Mouse (Mus musculus) MEL (cell line): ENCODE results near the gene Gm20388.

Experiments
- MXI1 ChIP-seq: IDR thresholded peaks from 2 replicates; pipeline ENCODE4 v1.6.1; 2011; ENCODE audit warnings: mild to moderate bottlenecking, low read depth, low read length, improper control_type of control experiment
- POLR2A ChIP-seq, 2 experiments: IDR thresholded peaks; 2 replicates each; pipeline ENCODE4 v1.6.1; 2011 to 2012; ENCODE audit warnings: low read length in 2 of 2, mild to moderate bottlenecking in 2 of 2, control low read depth in 1 of 2, improper control_type of control experiment in 1 of 2, low read depth in 1 of 2, moderate library complexity in 1 of 2; ENCODE audit not compliant: control insufficient read depth in 1 of 2, insufficient read depth in 1 of 2, poor library complexity in 1 of 2
- TAL1 ChIP-seq: IDR thresholded peaks from 2 replicates; pipeline ENCODE4 v1.6.1; 2012; ENCODE audit warnings: mild to moderate bottlenecking, inconsistent platforms, low read length, moderate library complexity, mixed read lengths

GRCm38 (mm10) chr8:123280302-123281094 is 3369.9 kb downstream of the Gm20388 start:
- TF ChIP-seq TAL1 (no peak), MXI1 (no peak), POLR2A (IDR thresholded peaks at IDR 0.05; ENCODE audit: control insufficient read depth in 1 of 2, insufficient read depth in 1 of 2, low read depth in 1 of 2, low read length in 2 of 2, poor library complexity in 1 of 2) (no peak)
